Mouse (Mus musculus) liver (tissue): ENCODE measurements at regions not wholly inside any gene's neighbourhood (a gene's known extent, or its start where the extent isn't known, plus 50 kb on each side); places are given as distances from the start of the nearest gene placed in this dataset.
A peak's percentile ranks its signal among the peaks of the same experiment; 100 is the strongest.

Experiments
- DNase-seq: peaks from one replicate; pipeline ENCODE4 v3.0.0-alpha.2; 2020; ENCODE audit warnings: mixed read lengths

- no peak for DNase-seq
Measured at GRCm38 (mm10) chr6:12140596-12140995, 233.0 kb downstream of the Phf14 start.

GRCm38 (mm10) chr6:12145216-12145615, 237.6 kb downstream of the Phf14 start:
- no peak for DNase-seq

- DNase-seq, result no peak
Measured at GRCm38 (mm10) chr6:12150613-12151333, 243.2 kb downstream of the Phf14 start.

GRCm38 (mm10) chr6:12163971-12164370, 256.4 kb downstream of the Phf14 start:
- DNase-seq, result no peak

- DNase-seq, result no peak
Measured at GRCm38 (mm10) chr6:12168533-12168932, 260.9 kb downstream of the Phf14 start.

GRCm38 (mm10) chr6:12169431-12169830, 261.8 kb downstream of the Phf14 start:
- no peak for DNase-seq

- DNase-seq, result no peak
Measured at GRCm38 (mm10) chr6:12170722-12171121, 263.1 kb downstream of the Phf14 start.

GRCm38 (mm10) chr6:12171189-12171588, 263.6 kb downstream of the Phf14 start:
- DNase-seq, result no peak

- DNase-seq, result no peak
Measured at GRCm38 (mm10) chr6:12177996-12178395, 270.4 kb downstream of the Phf14 start.

- DNase-seq, result no peak
Measured at GRCm38 (mm10) chr6:12180951-12181350, 273.3 kb downstream of the Phf14 start.

GRCm38 (mm10) chr6:12210190-12210589, 302.6 kb downstream of the Phf14 start:
- DNase-seq, result no peak

- DNase-seq, result no peak
Measured at GRCm38 (mm10) chr6:12214526-12215177, 307.0 kb downstream of the Phf14 start.

GRCm38 (mm10) chr6:12215178-12215553, 307.6 kb downstream of the Phf14 start:
- no peak for DNase-seq

GRCm38 (mm10) chr6:12244151-12244550, 336.5 kb downstream of the Phf14 start:
- DNase-seq, result no peak

GRCm38 (mm10) chr6:12247975-12248374, 340.4 kb downstream of the Phf14 start:
- DNase-seq, result no peak

GRCm38 (mm10) chr6:12248599-12248998, 341.0 kb downstream of the Phf14 start:
- DNase-seq, result no peak

GRCm38 (mm10) chr6:12254507-12254906, 346.9 kb downstream of the Phf14 start:
- DNase-seq, result no peak

GRCm38 (mm10) chr6:12255434-12255833, 347.8 kb downstream of the Phf14 start:
- no peak for DNase-seq

- DNase-seq, result no peak
Measured at GRCm38 (mm10) chr6:12258273-12258672, 350.7 kb downstream of the Phf14 start.

GRCm38 (mm10) chr6:12258940-12259481, 351.4 kb downstream of the Phf14 start:
- no peak for DNase-seq

GRCm38 (mm10) chr6:12259629-12260028, 352.0 kb downstream of the Phf14 start:
- no peak for DNase-seq

- peak; percentile 12 for DNase-seq
Measured at GRCm38 (mm10) chr6:12260325-12261076, 352.9 kb downstream of the Phf14 start.
